Mouse (Mus musculus) hindbrain, embryonic 14.5 days (tissue): ENCODE results near the gene Metrn. TPM values are rescaled to one million over a fixed set of nuclear protein-coding genes. Genes with fewer than 3 reads are reported as not detected.

Source experiments
- ATAC-seq: fragments of 200-750 bp; cut with Nextera tagmentation; 2 replicates; pipeline ENCODE4 v1.8.0; 2017; ENCODE audit warnings: moderate number of reproducible peaks, mild to moderate bottlenecking, moderate TSS enrichment, moderate library complexity; ENCODE audit not compliant: low FRiP score
- DNase-seq: peaks from one replicate; pipeline ENCODE4 v3.0.0-alpha.2; 2015; ENCODE audit warnings: low spot score
- H3K27ac ChIP-seq: fragments of 300-500 bp; sonication (generic); 2 replicates; pipeline ENCODE4 v1.5.1; 2014; ENCODE audit warnings: mild to moderate bottlenecking, moderate library complexity
- H3K27me3 ChIP-seq: fragments of 300-500 bp; sonication (generic); 2 replicates; pipeline ENCODE4 v1.6.1; 2014; ENCODE audit warnings: mild to moderate bottlenecking, low read length, mixed read lengths; ENCODE audit not compliant: control insufficient read depth, insufficient read depth
- H3K36me3 ChIP-seq: fragments of 300-500 bp; sonication (generic); replicated peaks from 2 replicates; pipeline ENCODE4 v1.6.1; 2014; ENCODE audit not compliant: control insufficient read depth, insufficient read depth
- H3K4me1 ChIP-seq: fragments of 300-500 bp; sonication (generic); replicated peaks from 2 replicates; pipeline ENCODE4 v1.6.1; 2014; ENCODE audit warnings: antibody characterized with exemption, low read length, mixed read lengths; ENCODE audit not compliant: control insufficient read depth, insufficient read depth
- H3K4me2 ChIP-seq: fragments of 300-500 bp; sonication (generic); replicated peaks from 2 replicates; pipeline ENCODE4 v1.6.1; 2014; ENCODE audit warnings: mild to moderate bottlenecking, moderate library complexity
- H3K4me3 ChIP-seq: fragments of 300-500 bp; sonication (generic); replicated peaks from 2 replicates; pipeline ENCODE4 v1.5.1; 2014; ENCODE audit warnings: mild to moderate bottlenecking, low read length
- H3K9ac ChIP-seq: fragments of 300-500 bp; sonication (generic); 2 replicates; pipeline ENCODE4 v1.6.1; 2014
- H3K9me3 ChIP-seq: fragments of 300-500 bp; sonication (generic); 2 replicates; pipeline ENCODE4 v1.6.1; 2016; ENCODE audit warnings: low read length; ENCODE audit not compliant: control insufficient read depth
- WGBS: fragments of 180-500 bp; shearing (Covaris S2); extraction: QIAGEN DNeasy Blood & Tissue Kit; methylation state at CpG from one replicate; pipeline ENCODE4 v1.1.7; 2014; 5-methylcytosine and 5-hydroxymethylcytosine counted together
- microRNA-seq: library from miRNA; unstranded; fragments of <30 nt; microRNA quantifications from one replicate; pipeline ENCODE4, GENCODE M21; 2016
- polyA plus RNA-seq: library from polyadenylated mRNA; unstranded; fragments of >200 nt; fragmentation: Nextera tagmentation; extraction: Ambion mirVana; gene quantifications from 2 replicates; pipeline ENCODE4 v1.2.1, GENCODE M21; 2014

The Metrn gene
- polyA plus RNA-seq, 1 experiment from 2014 or later: 11.8 TPM

- no peak overlapping the region for H3K27ac ChIP-seq
- H3K4me3 ChIP-seq: no peak overlapping the region
- WGBS: 87% methylated on average over 6 of the region's 6 CpGs
Observed at GRCm38 (mm10) chr17:25749314-25749713, 47.6 kb downstream of the Metrn start.

GRCm38 (mm10) chr17:25748238-25748637, 48.7 kb downstream of the Metrn start:
- DNase-seq (no peak), ATAC-seq (no peak)
- H3K36me3 ChIP-seq: no peaks in the 10 kb centered on the region
- H3K4me1 ChIP-seq: 0 out of 2 replicates have a peak, but pooled peaks cover 4% of the 10 kb centered on the region
- H3K4me3 ChIP-seq: no peak overlapping the region
- WGBS: 88% methylated on average over 4 of the region's 4 CpGs
- no peak overlapping the region for H3K27ac ChIP-seq
- no peak overlapping the region for H3K9ac ChIP-seq
- H3K27me3 ChIP-seq: no peaks in the 10 kb centered on the region
- no peaks in the 10 kb centered on the region for H3K9me3 ChIP-seq
- no peak overlapping the region for H3K4me2 ChIP-seq

More at GRCm38 (mm10) chr17:25749314-25749713, 47.6 kb downstream of the Metrn start:
- H3K9ac ChIP-seq: no peak overlapping the region
- ATAC-seq (no peak), DNase-seq (no peak)
- H3K4me2 ChIP-seq: no peak overlapping the region
- H3K36me3 ChIP-seq: no peaks in the 10 kb centered on the region
- no peaks in the 10 kb centered on the region for H3K27me3 ChIP-seq
- no peaks in the 10 kb centered on the region for H3K9me3 ChIP-seq
- H3K4me1 ChIP-seq: 0 out of 2 replicates have a peak, but pooled peaks cover 4% of the 10 kb centered on the region

GRCm38 (mm10) chr17:25744311-25744710, 52.6 kb downstream of the Metrn start:
- ATAC-seq (no peak), DNase-seq (no peak)
- no peak overlapping the region for H3K4me2 ChIP-seq
- H3K27ac ChIP-seq: no peak overlapping the region
- no peaks in the 10 kb centered on the region for H3K27me3 ChIP-seq
- no peak overlapping the region for H3K9ac ChIP-seq
- no peaks in the 10 kb centered on the region for H3K4me1 ChIP-seq
- no peak overlapping the region for H3K4me3 ChIP-seq
- 83% methylated on average over 10 of the region's 10 CpGs for WGBS
- no peaks in the 10 kb centered on the region for H3K36me3 ChIP-seq
- no peaks in the 10 kb centered on the region for H3K9me3 ChIP-seq

- Histone ChIP-seq H3K4me3 (no peak overlapping the region), H3K27ac (no peak overlapping the region), H3K9me3 (no peaks in the 10 kb centered on the region), H3K9ac (no peak overlapping the region), H3K36me3 (no peaks in the 10 kb centered on the region), H3K4me1 (no peaks in the 10 kb centered on the region), H3K4me2 (no peak overlapping the region), H3K27me3 (no peaks in the 10 kb centered on the region)
- DNase-seq (no peak), ATAC-seq (no peak)
- 90% methylated on average over 9 of the region's 9 CpGs for WGBS
Observed at GRCm38 (mm10) chr17:25743831-25744230, 53.1 kb downstream of the Metrn start.

Small RNA genes within 50 kb of the gene (microRNA-seq; reads per million reads assigned to microRNA genes)
- not detected for gene Gm25083
- gene Mir3082: 0.65 reads per million
- not detected for gene Mir6966

Other genes starting within 250 kb of the Metrn start
- gene Sox8, start 226.4 kb downstream of the Metrn start, polyA plus RNA-seq: 18.5 and 20.1 TPM in 2 replicates
- gene Lmf1, start 218.1 kb downstream of the Metrn start, polyA plus RNA-seq: 22.4 and 24.9 TPM in 2 replicates
- 8.1 and 10.0 TPM in 2 replicates for gene Gng13, start 80.0 kb downstream of the Metrn start, polyA plus RNA-seq
- gene Chtf18, start 69.7 kb downstream of the Metrn start, polyA plus RNA-seq: 3.4 and 3.6 TPM in 2 replicates
- gene Rpusd1, start 69.5 kb downstream of the Metrn start, polyA plus RNA-seq: 21.8 and 22.8 TPM in 2 replicates
- not detected in 2 replicates for gene Mslnl, start 61.1 kb downstream of the Metrn start, polyA plus RNA-seq
- not detected in 2 replicates for gene Msln, start 42.8 kb downstream of the Metrn start, polyA plus RNA-seq
- 28.7 and 29.1 TPM in 2 replicates for gene Narfl, start 23.4 kb downstream of the Metrn start, polyA plus RNA-seq
- gene Haghl, start 11.5 kb downstream of the Metrn start, polyA plus RNA-seq: 116 and 138 TPM in 2 replicates
- 0.41 TPM in 1 of 2 replicates, not detected in the other for gene Ccdc78, start 10.6 kb downstream of the Metrn start, polyA plus RNA-seq
- gene Fam173a, start 4.2 kb downstream of the Metrn start, polyA plus RNA-seq: 77.6 and 91.6 TPM in 2 replicates
- not detected in 2 replicates for gene AC134908.4, start 1.5 kb downstream of the Metrn start, polyA plus RNA-seq
- 31.7 and 35.0 TPM in 2 replicates for gene Fbxl16, start 11.9 kb upstream of the Metrn start, polyA plus RNA-seq
- gene Wdr24, start 26.5 kb upstream of the Metrn start, polyA plus RNA-seq: 29.9 and 32.1 TPM in 2 replicates
- 39.3 and 42.1 TPM in 2 replicates for gene Jmjd8, start 31.7 kb upstream of the Metrn start, polyA plus RNA-seq
- 336 and 357 TPM in 2 replicates for gene Stub1, start 36.3 kb upstream of the Metrn start, polyA plus RNA-seq
- gene Rhbdl1, start 40.2 kb upstream of the Metrn start, polyA plus RNA-seq: 51.3 and 57.1 TPM in 2 replicates
- gene Gm20683, start 44.6 kb upstream of the Metrn start, polyA plus RNA-seq: 8.7 and 9.3 TPM in 2 replicates
- 6.5 and 9.9 TPM in 2 replicates for gene Rhot2, start 47.7 kb upstream of the Metrn start, polyA plus RNA-seq
- gene Wdr90, start 64.4 kb upstream of the Metrn start, polyA plus RNA-seq: 13.1 and 14.2 TPM in 2 replicates
- 26.8 and 27.3 TPM in 2 replicates for gene Mcrip2, start 71.6 kb upstream of the Metrn start, polyA plus RNA-seq
- 58.5 and 67.3 TPM in 2 replicates for gene Mettl26, start 77.9 kb upstream of the Metrn start, polyA plus RNA-seq
- gene Wfikkn1, start 83.7 kb upstream of the Metrn start, polyA plus RNA-seq: 0.63 and 0.71 TPM in 2 replicates
- gene Rab40c, start 122.6 kb upstream of the Metrn start, polyA plus RNA-seq: 28.1 and 29.8 TPM in 2 replicates
- 64.2 and 74.2 TPM in 2 replicates for gene Pigq, start 147.8 kb upstream of the Metrn start, polyA plus RNA-seq
- 0.13 TPM in 1 of 2 replicates, not detected in the other for gene Nhlrc4, start 147.8 kb upstream of the Metrn start, polyA plus RNA-seq
- 0.44 and 1.8 TPM in 2 replicates for gene A930017K11Rik, start 155.4 kb upstream of the Metrn start, polyA plus RNA-seq
- gene Capn15, start 188.7 kb upstream of the Metrn start, polyA plus RNA-seq: 21.5 and 27.5 TPM in 2 replicates